Mouse (Mus musculus): ENCODE data around the gene Fxyd2.

The Fxyd2 gene

GRCm38 (mm10) chr9:45399434-45399833 is at the start of gene Fxyd2:
Gene Fxyd2 (plus strand): TSS chr9:45399669.
- DNase-seq (ENCODE audit: low spot score) = no peak

DNA sequence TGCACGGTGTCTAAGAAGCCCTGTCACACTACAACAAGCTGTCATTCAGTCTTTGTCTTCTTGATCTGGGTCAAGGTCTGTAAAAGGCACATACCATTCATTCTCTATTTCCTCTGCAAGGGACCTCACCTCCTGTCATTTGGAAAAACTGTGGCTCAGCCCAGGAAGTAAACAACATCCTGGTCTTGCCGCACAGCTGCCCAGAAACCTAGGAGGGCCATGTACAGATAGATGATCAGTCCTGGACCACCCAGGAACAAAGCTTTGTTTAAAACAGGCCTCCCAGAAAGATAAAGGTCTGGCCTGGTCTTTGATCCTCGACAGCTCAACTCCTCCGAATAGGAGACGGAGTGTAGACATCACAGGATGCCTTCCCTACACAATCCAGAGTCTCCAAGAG is 49.6 kb upstream of the Fxyd2 start:
- no peak for DNase-seq (ENCODE audit: low spot score)

- no peak for DNase-seq (ENCODE audit: low spot score)
These were observed 44.3 kb upstream of the Fxyd2 start for GRCm38 (mm10) chr9:45355192-45355591.

DNA sequence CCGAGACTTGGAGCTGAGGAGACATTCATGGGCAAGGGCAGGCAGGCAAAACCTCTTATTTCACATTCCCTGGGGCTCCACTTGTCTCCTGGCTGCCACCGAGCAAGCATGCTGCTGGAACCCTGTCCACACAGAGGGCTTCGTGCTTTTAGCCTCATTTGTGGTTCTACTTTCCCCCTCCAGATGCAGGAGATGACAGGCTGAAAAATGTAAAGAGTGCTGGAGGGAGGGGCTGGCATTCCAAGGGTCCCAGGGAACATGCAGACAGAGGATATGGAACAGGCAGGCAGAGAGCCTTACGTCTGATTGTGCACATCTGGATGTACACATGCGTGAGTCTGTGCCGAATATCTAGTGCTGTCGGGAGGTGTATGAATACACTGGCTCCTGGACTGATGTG is 41.1 kb upstream of the Fxyd2 start:
- no peak for DNase-seq (ENCODE audit: low spot score)

DNA sequence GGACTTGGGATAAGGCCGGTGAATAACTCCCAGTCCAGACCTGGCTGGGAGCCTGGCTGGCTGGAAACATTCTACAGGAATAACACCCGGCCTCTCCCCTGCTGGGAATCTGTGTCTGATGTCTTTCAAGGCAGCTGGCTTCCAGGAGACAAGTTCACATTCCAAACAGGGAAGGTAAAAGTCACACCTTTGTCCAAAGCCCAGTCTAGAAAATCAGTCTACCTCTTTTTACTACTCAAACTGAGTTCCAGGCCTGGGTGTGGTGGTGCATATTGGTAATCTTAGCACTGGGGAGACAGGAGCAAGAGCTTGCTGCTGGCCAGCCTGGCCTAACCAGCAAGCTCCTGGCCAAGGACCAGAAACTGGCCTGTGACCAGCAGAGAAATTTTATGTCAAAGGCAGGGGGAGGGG is 37.4 kb upstream of the Fxyd2 start:
- no peak for DNase-seq (ENCODE audit: low spot score)

GRCm38 (mm10) chr9:45363639-45364214 is 35.7 kb upstream of the Fxyd2 start:
- DNase-seq (ENCODE audit: low spot score) = no peak

- DNase-seq (ENCODE audit: low spot score) = no peak
These were observed 31.8 kb upstream of the Fxyd2 start for GRCm38 (mm10) chr9:45367716-45368115.

- DNase-seq (ENCODE audit: low spot score) = no peak
These were observed 31.0 kb upstream of the Fxyd2 start for GRCm38 (mm10) chr9:45368341-45368901.

DNA sequence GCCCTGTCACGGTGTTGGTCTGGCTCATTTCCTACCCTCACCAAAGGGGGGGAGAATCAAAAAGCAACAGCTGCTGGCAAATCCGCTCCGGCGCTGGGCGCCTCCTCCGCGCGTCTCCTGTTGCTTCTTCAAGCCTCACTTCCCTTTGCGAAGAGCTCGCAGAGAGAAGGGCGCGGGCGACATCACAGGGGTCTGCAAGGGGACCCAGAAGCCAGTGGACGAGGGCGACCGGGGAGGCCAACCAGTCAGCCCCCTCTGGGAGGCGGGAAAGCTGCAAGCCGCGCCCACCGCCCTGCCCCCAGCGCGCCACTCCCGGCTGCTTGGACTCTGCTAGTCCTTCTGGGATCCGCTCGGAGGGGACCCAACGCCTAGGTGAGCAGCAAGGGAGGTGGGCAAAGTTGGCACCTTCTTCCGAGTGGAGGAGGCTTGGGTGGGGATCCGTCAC is 29.3 kb upstream of the Fxyd2 start, which contains the start of gene Fxyd6:
Fxyd6 (plus strand) TSS at position 69 of the 445 bp plus-strand sequence.
- no peak for DNase-seq (ENCODE audit: low spot score)

GRCm38 (mm10) chr9:45370616-45371336 is 28.7 kb upstream of the Fxyd2 start:
- DNase-seq (ENCODE audit: low spot score) = no peak

DNA sequence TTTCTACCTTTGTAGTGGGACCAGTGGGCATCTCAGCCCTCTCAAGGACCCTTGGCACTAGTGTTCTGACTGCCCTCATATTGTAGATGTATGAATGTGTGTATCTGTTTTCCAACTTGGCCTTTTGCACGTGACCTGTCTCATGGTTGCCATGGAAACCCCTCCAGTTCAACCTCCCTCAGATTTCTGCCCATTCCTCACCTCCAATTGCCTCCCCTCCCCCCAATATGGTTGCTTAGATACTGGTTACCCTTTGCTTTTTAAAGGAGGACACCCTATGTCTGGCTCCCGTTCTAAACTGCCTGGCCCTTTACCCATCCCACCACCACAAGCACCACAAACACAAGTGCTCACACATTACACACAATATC is 28.1 kb upstream of the Fxyd2 start:
- DNase-seq (ENCODE audit: low spot score) = no peak

- no peak for DNase-seq (ENCODE audit: low spot score)
These were observed 25.6 kb upstream of the Fxyd2 start for GRCm38 (mm10) chr9:45373896-45374295.

GRCm38 (mm10) chr9:45374988-45375502 is 24.4 kb upstream of the Fxyd2 start:
- DNase-seq (ENCODE audit: low spot score) = no peak

- no peak for DNase-seq (ENCODE audit: low spot score)
These were observed 23.0 kb upstream of the Fxyd2 start for GRCm38 (mm10) chr9:45376427-45376826.

DNA sequence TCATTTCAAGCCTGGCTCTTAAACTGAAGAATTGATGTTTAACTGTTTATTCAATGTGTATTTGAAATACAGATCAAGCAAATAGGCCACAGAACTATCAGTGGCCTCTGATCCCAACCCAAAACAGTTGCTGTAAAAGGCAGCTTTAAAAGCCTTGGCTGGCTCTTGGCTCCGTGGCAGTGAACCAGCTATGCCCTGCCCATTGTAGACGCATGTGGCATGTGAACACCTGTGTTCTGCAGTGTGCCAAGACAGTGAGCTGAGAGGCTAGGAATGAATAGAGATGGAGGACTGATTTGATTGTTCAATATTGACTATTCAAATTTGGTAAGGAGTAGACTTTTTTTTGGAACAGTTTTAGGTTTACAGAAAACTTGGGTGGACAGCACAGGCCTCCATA is 22.6 kb upstream of the Fxyd2 start:
- no peak for DNase-seq (ENCODE audit: low spot score)

DNA sequence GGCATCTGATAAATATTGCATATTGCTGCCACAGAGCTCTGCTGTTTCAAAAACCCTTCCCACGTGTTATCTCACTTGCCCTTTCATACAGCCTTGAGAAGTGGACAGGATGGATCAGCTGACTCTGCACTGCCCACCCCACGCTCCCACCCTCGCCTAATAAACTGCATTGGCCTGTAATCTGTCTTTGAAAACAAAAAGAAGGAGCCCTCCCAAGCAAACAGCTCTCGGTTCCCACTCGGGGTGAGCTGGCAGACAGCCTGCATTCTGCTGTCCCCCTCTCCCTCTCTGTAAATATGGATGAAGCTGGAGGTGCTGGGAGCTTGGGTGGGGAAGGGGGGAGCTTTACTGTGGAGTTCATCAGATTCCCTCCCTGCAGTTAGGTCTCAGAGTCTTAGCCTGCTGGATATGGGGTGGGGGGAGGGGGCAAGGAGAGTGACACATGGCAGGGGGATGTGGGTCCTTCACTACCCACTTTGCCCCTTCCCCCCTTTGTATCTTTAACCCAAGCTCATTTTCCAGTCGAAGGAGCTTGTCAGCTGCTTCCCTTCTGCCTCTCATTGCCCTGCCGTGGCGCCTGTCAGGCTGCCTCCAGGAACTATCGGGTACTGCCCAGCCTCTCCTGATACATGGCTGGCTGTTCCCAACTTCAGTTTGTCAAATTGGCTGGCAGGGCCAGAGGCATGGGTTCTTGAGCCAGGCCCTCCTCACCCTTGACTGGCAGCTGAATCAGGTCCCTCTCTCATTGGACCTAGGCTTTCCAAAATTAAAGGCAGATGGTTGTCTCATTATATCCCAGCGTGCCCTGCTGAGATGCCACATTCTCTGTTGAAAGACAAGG is 18.8 kb upstream of the Fxyd2 start:
- DNase-seq (ENCODE audit: low spot score) = no peak

DNA sequence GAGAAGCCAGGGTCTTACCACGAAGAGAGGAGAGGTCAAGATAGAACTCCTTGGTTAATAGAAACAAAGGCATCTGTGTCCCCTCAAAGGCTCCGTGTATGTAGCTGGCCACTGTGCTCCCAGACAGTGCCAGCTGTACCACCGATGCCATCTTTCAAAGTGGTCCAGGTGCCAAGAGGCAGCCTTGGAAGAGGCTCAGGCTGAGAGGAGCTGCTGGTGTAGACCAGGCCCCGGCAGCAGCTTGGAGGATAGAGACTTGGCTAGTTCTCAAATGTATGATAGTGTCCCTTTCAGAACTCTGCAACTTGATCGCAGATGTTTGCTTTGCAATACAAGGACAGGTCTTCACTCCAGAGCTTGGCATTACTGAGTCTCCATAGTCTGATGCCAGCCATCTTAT is 17.1 kb upstream of the Fxyd2 start:
- no peak for DNase-seq (ENCODE audit: low spot score)

DNA sequence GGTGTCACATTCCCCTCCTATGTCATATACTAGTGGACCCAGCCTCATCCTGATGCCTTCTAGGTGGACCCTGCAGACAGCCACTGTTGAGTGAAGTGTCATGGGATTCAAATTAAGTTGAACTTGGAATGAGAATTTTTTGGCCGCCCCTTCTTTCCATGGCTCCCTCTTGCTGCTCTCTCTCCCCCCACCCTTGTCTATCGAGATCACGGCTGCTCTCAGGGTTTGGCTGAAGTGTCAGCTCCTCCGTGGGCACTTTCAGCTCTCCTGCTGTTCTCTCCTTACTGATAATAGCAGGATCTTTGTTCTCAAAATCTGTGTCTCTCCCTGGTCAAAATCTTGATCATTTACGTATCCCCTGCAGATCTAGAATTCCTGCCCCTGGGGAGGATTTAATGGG is 16.6 kb upstream of the Fxyd2 start:
- DNase-seq (ENCODE audit: low spot score) = no peak

DNA sequence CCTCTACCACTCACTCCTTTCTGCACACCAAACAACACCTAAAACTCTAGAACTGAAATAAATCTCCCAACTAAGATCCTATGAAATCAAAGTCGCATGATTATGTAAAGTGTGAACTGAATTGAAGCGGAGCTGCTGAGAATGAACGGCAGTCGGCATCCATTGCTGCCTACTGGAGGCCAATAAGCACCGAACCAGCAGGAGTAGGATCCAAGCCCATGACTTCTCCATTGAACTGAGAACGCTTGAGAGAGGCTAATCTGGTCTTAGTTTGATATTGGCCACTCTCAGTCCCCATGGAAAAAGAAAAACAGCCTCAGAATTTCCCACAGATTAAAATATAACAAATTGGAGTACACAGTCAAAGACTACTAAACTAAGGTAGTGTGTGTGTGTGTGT is 15.6 kb upstream of the Fxyd2 start:
- DNase-seq (ENCODE audit: low spot score) = no peak

DNA sequence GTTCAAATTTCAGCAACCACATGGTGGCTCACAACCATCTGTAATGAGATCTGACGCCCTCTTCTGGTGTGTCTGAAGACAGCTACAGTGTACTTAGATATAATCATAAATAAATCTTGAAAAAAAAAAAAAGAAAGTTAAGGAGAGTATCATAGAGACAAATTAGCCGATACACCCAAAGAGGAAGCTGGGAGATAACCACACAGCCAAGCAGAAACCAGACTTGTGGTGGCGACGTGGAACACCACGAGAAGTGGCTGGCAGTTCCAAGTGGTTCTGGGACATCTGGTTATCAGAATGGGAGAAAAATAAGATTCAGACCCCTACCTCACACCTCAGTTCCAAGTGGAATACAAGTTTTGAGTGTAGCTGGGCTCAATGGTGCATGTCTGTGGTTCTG is 12.8 kb upstream of the Fxyd2 start:
- no peak for DNase-seq (ENCODE audit: low spot score)

DNA sequence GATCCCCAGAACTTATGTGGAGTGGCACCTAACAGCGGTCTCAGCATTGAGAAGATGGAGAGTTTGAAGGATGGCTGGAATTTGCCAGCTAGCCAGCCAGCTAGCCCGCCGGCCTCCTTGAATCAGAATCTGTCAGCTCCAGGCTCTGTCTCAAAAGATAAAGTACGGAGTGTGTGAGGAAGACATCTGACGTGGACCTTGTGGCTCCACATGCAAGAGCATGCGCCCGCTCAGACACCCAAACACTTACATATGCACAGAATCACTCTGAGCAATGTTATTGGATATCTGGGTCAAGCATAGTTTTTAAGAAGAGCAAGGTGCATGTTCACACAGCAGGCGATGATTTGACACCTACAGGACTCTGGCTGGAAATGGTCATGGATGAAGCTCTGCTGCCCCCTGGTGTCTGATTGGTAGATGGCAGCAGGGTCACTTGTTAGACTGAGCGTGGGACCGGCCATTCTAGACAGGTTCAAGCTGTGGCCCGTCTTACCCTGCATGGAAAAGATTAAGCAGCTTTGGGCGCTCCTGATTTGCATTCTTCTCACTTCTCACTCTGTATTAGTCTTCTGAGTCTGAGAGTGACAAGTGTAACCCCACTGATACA is 11.0 kb upstream of the Fxyd2 start:
- peak; percentile 93 for DNase-seq (ENCODE audit: low spot score)

GRCm38 (mm10) chr9:45389596-45389995 is 9.9 kb upstream of the Fxyd2 start:
- DNase-seq (ENCODE audit: low spot score) = no peak
